Mouse (Mus musculus) ES-E14 (cell line): ENCODE data around the gene Ttll3. TPM values are rescaled to one million over a fixed set of nuclear protein-coding genes. Genes with fewer than 3 reads are reported as not detected.

Experiments used
- DNase-seq: peaks from one replicate; pipeline ENCODE4 v3.0.0-alpha.2; 2013; ENCODE audit warnings: low read depth, low spot score
- H3K27ac ChIP-seq: 2 replicates; pipeline ENCODE4 v1.5.1; 2012; ENCODE audit warnings: low read depth, mild to moderate bottlenecking, low read length, moderate library complexity, mixed read lengths; ENCODE audit not compliant: poor library complexity, insufficient read depth, severe bottlenecking
- H3K36me3 ChIP-seq: 2 replicates; pipeline ENCODE4 v1.6.1; 2012; ENCODE audit warnings: mild to moderate bottlenecking, low read length, moderate library complexity, mixed read lengths; ENCODE audit not compliant: control insufficient read depth, poor library complexity, insufficient read depth, severe bottlenecking
- H3K4me1 ChIP-seq, 2 experiments: fragments of 150-350 bp in 1 of 2; sonication (generic) in 1 of 2; 2 replicates each; pipeline ENCODE4 v1.6.1; 2012; ENCODE audit warnings: low read length in 2 of 2, mild to moderate bottlenecking in 1 of 2, mixed read lengths in 1 of 2; ENCODE audit not compliant: control insufficient read depth in 2 of 2, insufficient read depth in 2 of 2, poor library complexity in 1 of 2
- H3K4me3 ChIP-seq, 2 experiments: fragments of 150-350 bp in 1 of 2; sonication (generic) in 1 of 2; 2 replicates each; pipeline ENCODE4 v1.5.1; 2012; ENCODE audit warnings: low read length in 2 of 2, low read depth in 1 of 2, mild to moderate bottlenecking in 1 of 2, mixed read lengths in 1 of 2; ENCODE audit not compliant: insufficient read depth in 1 of 2, poor library complexity in 1 of 2, severe bottlenecking in 1 of 2
- H3K9ac ChIP-seq: 2 replicates; pipeline ENCODE4 v1.6.1; 2012; ENCODE audit warnings: low read depth, mild to moderate bottlenecking, low read length, mixed read lengths; ENCODE audit not compliant: poor library complexity, insufficient read depth, severe bottlenecking
- H3K9me3 ChIP-seq: fragments of 150-350 bp; sonication (generic); 2 replicates; pipeline ENCODE4 v1.6.1; 2012; ENCODE audit warnings: low read depth, mild to moderate bottlenecking, low read length; ENCODE audit not compliant: control insufficient read depth, insufficient read depth
- CHD2 ChIP-seq: IDR thresholded peaks from 2 replicates; pipeline ENCODE4 v1.6.1; 2014; ENCODE audit warnings: mild to moderate bottlenecking, low read depth, low read length, inconsistent platforms
- HCFC1 ChIP-seq: IDR thresholded peaks from 2 replicates; pipeline ENCODE4 v1.6.1; 2012; ENCODE audit warnings: low read length, inconsistent platforms, borderline replicate concordance; ENCODE audit not compliant: insufficient read depth
- MAFK ChIP-seq: IDR thresholded peaks from 2 replicates; pipeline ENCODE4 v1.6.1; 2014; ENCODE audit warnings: mild to moderate bottlenecking, low read depth, low read length, inconsistent platforms; ENCODE audit not compliant: insufficient read depth
- ZC3H11A ChIP-seq: IDR thresholded peaks from 2 replicates; pipeline ENCODE4 v1.6.1; 2012; ENCODE audit warnings: low read depth, mild to moderate bottlenecking, inconsistent platforms, low read length, borderline replicate concordance
- ZNF384 ChIP-seq: IDR thresholded peaks from 2 replicates; pipeline ENCODE4 v1.6.1; 2012; ENCODE audit warnings: low read depth, low read length, inconsistent platforms
- in situ Hi-C, 2 experiments: fragments of 600-800 bp; cut with MboI; formaldehyde crosslinking; loops; one replicate each; pipeline ENCODE4 v1.15.1; 2025; ENCODE audit warnings: low sequenced_read_pairs in 2 of 2, inconsistent platforms in 1 of 2; ENCODE audit not compliant: unreplicated experiment in 2 of 2
- total RNA-seq: library from RNA; depleted of rRNA; stranded (reverse); fragments of 300-350 nt; gene quantifications from 2 replicates; pipeline ENCODE4 v1.2.3, GENCODE M21; 2012

Gene Ttll3
- total RNA-seq, 1 experiment = 5.3 TPM

GRCm38 (mm10) chr6:113447639-113448038 lies 58.6 kb downstream of the Ttll3 start:
- no peak overlapping the region for H3K27ac ChIP-seq
- H3K36me3 ChIP-seq = peaks cover 19% of the 10 kb centered on the region
- H3K9ac ChIP-seq = no peak overlapping the region
- no peak for TF ChIP-seq HCFC1
- no peak for TF ChIP-seq MAFK
- in situ Hi-C loops = no loop called here
- no peak for DNase-seq
- no peaks in the 10 kb centered on the region for H3K9me3 ChIP-seq
- peaks cover 0 to 2% of the 10 kb centered on the region in 2 experiments; a peak in 1 of 4 replicates for H3K4me1 ChIP-seq
- H3K4me3 ChIP-seq = no peak overlapping the region

GRCm38 (mm10) chr6:113451839-113452238 lies 62.8 kb downstream of the Ttll3 start:
- Histone ChIP-seq H3K4me3 (no peak overlapping the region), H3K9ac (no peak overlapping the region), H3K36me3 (peaks cover 12% of the 10 kb centered on the region), H3K9me3 (no peaks in the 10 kb centered on the region), H3K27ac (no peak overlapping the region), H3K4me1 (no peaks in the 10 kb centered on the region)
- in situ Hi-C loops = no loop called here
- DNase-seq = no peak
- TF ChIP-seq CHD2 (no peak), MAFK (no peak), ZNF384 (no peak), HCFC1 (no peak), ZC3H11A (no peak)

- no peak overlapping the region for H3K9ac ChIP-seq
- H3K27ac ChIP-seq = no peak overlapping the region
- TF ChIP-seq HCFC1 (no peak), CHD2 (no peak), ZNF384 (no peak), MAFK (no peak), ZC3H11A (no peak)
- in situ Hi-C loops = no loop called here
- DNase-seq = no peak
- H3K4me3 ChIP-seq = no peak overlapping the region
- no peaks in the 10 kb centered on the region for H3K9me3 ChIP-seq
- peaks cover 4% of the 10 kb centered on the region in 2 experiments; a peak in 1 of 4 replicates for H3K4me1 ChIP-seq
- H3K36me3 ChIP-seq = no peaks in the 10 kb centered on the region
Observed at GRCm38 (mm10) chr6:113455007-113455406, 65.9 kb downstream of the Ttll3 start.

GRCm38 (mm10) chr6:113457952-113458534 lies 69.0 kb downstream of the Ttll3 start, which contains the start of gene Il17re:
Il17re (plus strand) TSS chr6:113458484.
- H3K4me3 ChIP-seq = peak within 1 kb of the TSS in 1 of 2 experiments; percentile 30; a peak in 1 of 4 replicates
- peak within 1 kb of the TSS; percentile 17; the same call in 1 of the 2 replicates for H3K9ac ChIP-seq
- TF ChIP-seq ZC3H11A = no peak
- no peak for TF ChIP-seq MAFK
- no peak for TF ChIP-seq ZNF384
- TF ChIP-seq HCFC1 = no peak
- TF ChIP-seq CHD2 = no peak
- no peak within 1 kb of the TSS for H3K27ac ChIP-seq
- H3K36me3 ChIP-seq = no peaks in the 10 kb centered on the region
- DNase-seq = no peak
- H3K4me1 ChIP-seq = peaks cover 4% of the 10 kb centered on the region in 2 experiments; a peak in 1 of 4 replicates
- in situ Hi-C loops = no loop called here
- H3K9me3 ChIP-seq = no peaks in the 10 kb centered on the region

GRCm38 (mm10) chr6:113458635-113459034 lies 69.6 kb downstream of the Ttll3 start:
- peak overlapping the region; percentile 17; the same call in 1 of the 2 replicates for H3K9ac ChIP-seq
- H3K4me1 ChIP-seq = peaks cover 4% of the 10 kb centered on the region in 2 experiments; a peak in 1 of 4 replicates
- DNase-seq = no peak
- no peak overlapping the region for H3K27ac ChIP-seq
- H3K4me3 ChIP-seq = peak overlapping the region in 1 of 2 experiments; percentile 30; a peak in 1 of 4 replicates
- no peaks in the 10 kb centered on the region for H3K9me3 ChIP-seq
- TF ChIP-seq ZC3H11A = no peak
- TF ChIP-seq MAFK = no peak
- TF ChIP-seq CHD2 = no peak
- no peaks in the 10 kb centered on the region for H3K36me3 ChIP-seq
- in situ Hi-C loops = no loop called here
